Mouse (Mus musculus): ENCODE results near the gene Hist1h4f. TPM values are rescaled to one million over a fixed set of nuclear protein-coding genes. Genes with fewer than 3 reads are reported as not detected.

Gene Hist1h4f
- polyA plus RNA-seq, 2 experiments: 2.8 to 21.4 TPM

- DNase-seq (ENCODE audit: low spot score) (peak; percentile 98), ATAC-seq (ENCODE audit: low FRiP score, low read depth) (peak; percentile 75)
- 0% methylated on average over 18 of the region's 18 CpGs for WGBS
- Histone ChIP-seq H3K27me3 (ENCODE audit: control insufficient read depth, insufficient read depth, low read length) (no peaks in the 10 kb centered on the region), H3K4me2 (replicated peaks; ENCODE audit: low read depth, low read length, severe bottlenecking) (peak overlapping the region; percentile 94), H3K4me3 (replicated peaks; ENCODE audit: low read length) (peak overlapping the region; percentile 51), H3K9ac (ENCODE audit: low read depth, low read length, severe bottlenecking) (peak overlapping the region; percentile 73), H3K27ac (replicated peaks; ENCODE audit: low read depth, low read length) (peak overlapping the region; percentile 97), H3K4me1 (ENCODE audit: control insufficient read depth, insufficient read depth, low read length) (peaks cover 18% of the 10 kb centered on the region), H3K36me3 (ENCODE audit: control insufficient read depth, insufficient read depth, low read length) (no peaks in the 10 kb centered on the region), H3K9me3 (ENCODE audit: control insufficient read depth, low read length) (no peaks in the 10 kb centered on the region)
- peak; percentile 94; the same call in 1 of the 2 replicates for TF ChIP-seq POLR2A (IDR thresholded peaks at IDR 0.05; ENCODE audit: borderline replicate concordance, extremely low read depth, insufficient read depth, insufficient read length)
Measured at GRCm38 (mm10) chr13:23555839-23556416, 4.5 kb upstream of the Hist1h4f start.

- Histone ChIP-seq H3K4me2 (replicated peaks; ENCODE audit: low read depth, low read length, severe bottlenecking) (peak overlapping the region; percentile 94), H3K27ac (replicated peaks; ENCODE audit: low read depth, low read length) (peak overlapping the region; percentile 97), H3K27me3 (ENCODE audit: control insufficient read depth, insufficient read depth, low read length) (no peaks in the 10 kb centered on the region), H3K9me3 (ENCODE audit: control insufficient read depth, low read length) (no peaks in the 10 kb centered on the region), H3K36me3 (ENCODE audit: control insufficient read depth, insufficient read depth, low read length) (no peaks in the 10 kb centered on the region), H3K4me3 (replicated peaks; ENCODE audit: low read length) (peak overlapping the region; percentile 51), H3K4me1 (ENCODE audit: control insufficient read depth, insufficient read depth, low read length) (peaks cover 15% of the 10 kb centered on the region), H3K9ac (ENCODE audit: low read depth, low read length, severe bottlenecking) (peak overlapping the region; percentile 73)
- peak; percentile 96 for DNase-seq (ENCODE audit: low spot score)
- under 1% methylated on average over 52 of the region's 54 CpGs for WGBS
- TF ChIP-seq POLR2A (IDR thresholded peaks at IDR 0.05; ENCODE audit: borderline replicate concordance, extremely low read depth, insufficient read depth, insufficient read length): peak; percentile 95; the same call in 1 of the 2 replicates
- peak; percentile 77 for ATAC-seq (ENCODE audit: low FRiP score, low read depth)
Measured at GRCm38 (mm10) chr13:23554925-23555838, 3.7 kb upstream of the Hist1h4f start.

GRCm38 (mm10) chr13:23554393-23554792 lies 2.9 kb upstream of the Hist1h4f start:
- ATAC-seq (ENCODE audit: low FRiP score, low read depth) (no peak), DNase-seq (ENCODE audit: low spot score) (no peak)
- H3K4me1 ChIP-seq (ENCODE audit: control insufficient read depth, insufficient read depth, low read length): peaks cover 15% of the 10 kb centered on the region
- no peak for TF ChIP-seq POLR2A (IDR thresholded peaks at IDR 0.05; ENCODE audit: borderline replicate concordance, extremely low read depth, insufficient read depth, insufficient read length)
- H3K27me3 ChIP-seq (ENCODE audit: control insufficient read depth, insufficient read depth, low read length): no peaks in the 10 kb centered on the region
- H3K4me2 ChIP-seq (replicated peaks; ENCODE audit: low read depth, low read length, severe bottlenecking): peak overlapping the region; percentile 94
- WGBS: 21% methylated on average over 9 of the region's 9 CpGs
- peak overlapping the region; percentile 73 for H3K9ac ChIP-seq (ENCODE audit: low read depth, low read length, severe bottlenecking)
- no peaks in the 10 kb centered on the region for H3K9me3 ChIP-seq (ENCODE audit: control insufficient read depth, low read length)
- peak overlapping the region; percentile 97 for H3K27ac ChIP-seq (replicated peaks; ENCODE audit: low read depth, low read length)
- H3K4me3 ChIP-seq (replicated peaks; ENCODE audit: low read length): peak overlapping the region; percentile 51
- H3K36me3 ChIP-seq (ENCODE audit: control insufficient read depth, insufficient read depth, low read length): no peaks in the 10 kb centered on the region

- peak within 1 kb of the TSS; percentile 97 for H3K27ac ChIP-seq (replicated peaks; ENCODE audit: low read depth, low read length)
- H3K9ac ChIP-seq (ENCODE audit: low read depth, low read length, severe bottlenecking): no peak within 1 kb of the TSS
- peak within 1 kb of the TSS; percentile 46; the same call in 1 of the 2 replicates for H3K4me2 ChIP-seq (replicated peaks; ENCODE audit: low read depth, low read length, severe bottlenecking)
- no peak for ATAC-seq (ENCODE audit: low FRiP score, low read depth)
- peak within 1 kb of the TSS; percentile 36 for H3K4me3 ChIP-seq (replicated peaks; ENCODE audit: low read length)
- H3K4me1 ChIP-seq (ENCODE audit: control insufficient read depth, insufficient read depth, low read length): peaks cover 15% of the 10 kb centered on the region
- H3K36me3 ChIP-seq (ENCODE audit: control insufficient read depth, insufficient read depth, low read length): no peaks in the 10 kb centered on the region
- no peaks in the 10 kb centered on the region for H3K27me3 ChIP-seq (ENCODE audit: control insufficient read depth, insufficient read depth, low read length)
- H3K9me3 ChIP-seq (ENCODE audit: control insufficient read depth, low read length): no peaks in the 10 kb centered on the region
- no peak for DNase-seq (ENCODE audit: low spot score)
- TF ChIP-seq POLR2A (IDR thresholded peaks at IDR 0.05; ENCODE audit: borderline replicate concordance, extremely low read depth, insufficient read depth, insufficient read length): no peak
Measured at GRCm38 (mm10) chr13:23552962-23553361, 1.5 kb upstream of the Hist1h4f start, which contains the start of gene Hist1h1d. Gene Hist1h1d (plus strand): TSS chr13:23553262.
